Mouse (Mus musculus) C2C12 (cell line): Measurements from ENCODE around the gene Dll3. TPM values are rescaled to one million over a fixed set of nuclear protein-coding genes. Genes with fewer than 3 reads are reported as not detected.

ENCODE experiments used
- H3K27me3 ChIP-seq: one replicate; pipeline ENCODE4 v1.6.1; 2011; ENCODE audit not compliant: control insufficient read depth, insufficient read depth, insufficient read length
- H3K36me3 ChIP-seq: one replicate; pipeline ENCODE4 v1.6.1; 2011; ENCODE audit not compliant: control insufficient read depth, insufficient read depth
- H3K4me3 ChIP-seq: one replicate; pipeline ENCODE4 v1.5.1; 2011; ENCODE audit warnings: mild to moderate bottlenecking, control low read depth; ENCODE audit not compliant: poor library complexity, insufficient read depth, severe bottlenecking
- H3K79me2 ChIP-seq: one replicate; pipeline ENCODE4 v1.6.1; 2011; ENCODE audit not compliant: control insufficient read depth, insufficient read depth
- H3K79me3 ChIP-seq: one replicate; pipeline ENCODE4 v1.6.1; 2011; ENCODE audit warnings: low read depth, control low read depth
- H3ac ChIP-seq: one replicate; pipeline ENCODE3; 2011; ENCODE audit warnings: low read depth; ENCODE audit not compliant: control insufficient read depth, insufficient read length
- CEBPB ChIP-seq: IDR thresholded peaks from one replicate; pipeline ENCODE4 v1.6.1; 2011; ENCODE audit warnings: low read depth, mild to moderate bottlenecking, control low read depth, moderate library complexity
- CTCF ChIP-seq: IDR thresholded peaks from one replicate; pipeline ENCODE4 v1.5.1; 2011; ENCODE audit not compliant: control insufficient read depth, insufficient read depth, insufficient read length
- FOSL1 ChIP-seq: IDR thresholded peaks from one replicate; pipeline ENCODE4 v1.8.0; 2011; ENCODE audit warnings: mild to moderate bottlenecking, low read length; ENCODE audit not compliant: poor library complexity, insufficient read depth, severe bottlenecking
- MAX ChIP-seq: IDR thresholded peaks from one replicate; pipeline ENCODE4 v1.6.1; 2011; ENCODE audit warnings: mild to moderate bottlenecking, control low read depth
- MYOD1 ChIP-seq: IDR thresholded peaks from one replicate; pipeline ENCODE4 v1.6.1; 2011; ENCODE audit warnings: low read depth; ENCODE audit not compliant: control insufficient read depth, insufficient read length
- MYOG ChIP-seq: IDR thresholded peaks from one replicate; pipeline ENCODE4 v1.6.1; 2011; ENCODE audit not compliant: control insufficient read depth, insufficient read length; ENCODE audit errors: extremely low read depth
- USF1 ChIP-seq: IDR thresholded peaks from one replicate; pipeline ENCODE4 v1.6.1; 2011; ENCODE audit warnings: low read depth, mild to moderate bottlenecking, control low read depth, moderate library complexity
- polyA plus RNA-seq: library from polyadenylated mRNA; unstranded; fragments of >200 nt; fragmentation: generic; extraction: Trizol; gene quantifications from one replicate; pipeline ENCODE4 v1.2.1, GENCODE M21; 2012; ENCODE audit warnings: missing spikeins

The Dll3 gene
- polyA plus RNA-seq, 1 experiment, result 0.06 TPM

DNA sequence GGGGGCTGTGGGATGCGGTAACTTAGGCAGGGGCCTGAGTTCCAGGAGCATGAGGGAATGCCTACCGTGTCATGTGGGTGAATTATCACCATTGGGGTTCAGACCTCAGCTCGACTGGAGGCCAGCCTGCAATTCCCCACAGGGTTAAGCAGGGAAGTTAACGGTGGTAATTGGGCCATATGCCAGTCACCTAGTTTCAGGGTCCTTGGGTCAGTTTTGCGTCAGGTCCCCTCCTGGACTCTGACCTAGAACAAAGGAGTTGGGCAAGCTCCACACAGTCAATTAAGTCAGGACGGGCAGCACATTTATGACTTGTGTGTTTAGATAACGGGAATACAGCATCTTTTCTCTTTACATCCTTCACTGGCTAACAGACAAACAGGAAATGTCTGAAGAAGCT is 39.3 kb upstream of the Dll3 start:
- H3K27me3 ChIP-seq, result no peaks in the 10 kb centered on the region
- TF ChIP-seq MAX, result no peak
- TF ChIP-seq MYOG, result no peak
- TF ChIP-seq USF1, result no peak
- no peak for TF ChIP-seq MYOD1
- TF ChIP-seq CEBPB, result no peak
- no peak for TF ChIP-seq FOSL1
- H3K36me3 ChIP-seq, result no peaks in the 10 kb centered on the region
- no peak overlapping the region for H3K4me3 ChIP-seq
- H3K79me3 ChIP-seq, result peaks cover 19% of the 10 kb centered on the region
- no peak overlapping the region for H3ac ChIP-seq
- H3K79me2 ChIP-seq, result peaks cover 22% of the 10 kb centered on the region

DNA sequence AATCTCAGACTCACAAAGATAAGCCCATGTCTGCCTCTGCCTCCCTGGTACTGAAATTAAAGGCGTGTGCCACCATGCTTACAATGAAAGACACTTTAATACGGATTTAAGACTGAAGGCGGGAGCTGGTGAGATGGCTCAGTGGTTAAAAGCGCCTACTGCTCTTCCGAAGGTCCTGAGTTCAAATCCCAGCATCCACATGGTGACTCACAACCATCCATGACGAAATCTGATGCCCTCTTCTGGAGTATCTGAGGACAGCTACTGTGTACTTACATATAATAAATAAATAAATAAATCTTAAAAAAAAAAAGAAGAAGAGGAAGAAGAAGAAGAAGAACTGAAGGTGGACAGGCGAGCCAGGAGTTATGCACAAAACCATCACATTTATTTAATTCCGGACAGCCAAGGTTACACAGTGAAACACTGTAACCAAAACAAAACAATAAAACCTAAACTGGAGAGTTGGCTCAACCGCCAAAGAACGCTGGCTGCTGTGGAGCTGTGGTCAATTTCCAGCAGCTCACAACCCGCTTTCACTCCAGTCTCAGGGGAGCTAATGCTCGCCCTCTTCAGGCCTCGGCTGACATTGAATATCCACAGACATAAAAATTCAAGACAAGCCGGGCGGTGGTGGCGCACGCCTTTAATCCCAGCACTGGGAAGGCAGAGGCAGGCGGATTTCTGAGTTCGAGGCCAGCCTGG is 37.3 kb upstream of the Dll3 start:
- Histone ChIP-seq H3K79me2 (peaks cover 43% of the 10 kb centered on the region), H3ac (no peak overlapping the region), H3K36me3 (peaks cover 15% of the 10 kb centered on the region), H3K4me3 (peak overlapping the region; percentile 92), H3K27me3 (no peaks in the 10 kb centered on the region), H3K79me3 (peaks cover 38% of the 10 kb centered on the region)
- TF ChIP-seq CEBPB, result no peak
- no peak for TF ChIP-seq CTCF
- TF ChIP-seq FOSL1, result no peak
- TF ChIP-seq MYOG, result no peak
- no peak for TF ChIP-seq MAX
- no peak for TF ChIP-seq MYOD1
- no peak for TF ChIP-seq USF1

DNA sequence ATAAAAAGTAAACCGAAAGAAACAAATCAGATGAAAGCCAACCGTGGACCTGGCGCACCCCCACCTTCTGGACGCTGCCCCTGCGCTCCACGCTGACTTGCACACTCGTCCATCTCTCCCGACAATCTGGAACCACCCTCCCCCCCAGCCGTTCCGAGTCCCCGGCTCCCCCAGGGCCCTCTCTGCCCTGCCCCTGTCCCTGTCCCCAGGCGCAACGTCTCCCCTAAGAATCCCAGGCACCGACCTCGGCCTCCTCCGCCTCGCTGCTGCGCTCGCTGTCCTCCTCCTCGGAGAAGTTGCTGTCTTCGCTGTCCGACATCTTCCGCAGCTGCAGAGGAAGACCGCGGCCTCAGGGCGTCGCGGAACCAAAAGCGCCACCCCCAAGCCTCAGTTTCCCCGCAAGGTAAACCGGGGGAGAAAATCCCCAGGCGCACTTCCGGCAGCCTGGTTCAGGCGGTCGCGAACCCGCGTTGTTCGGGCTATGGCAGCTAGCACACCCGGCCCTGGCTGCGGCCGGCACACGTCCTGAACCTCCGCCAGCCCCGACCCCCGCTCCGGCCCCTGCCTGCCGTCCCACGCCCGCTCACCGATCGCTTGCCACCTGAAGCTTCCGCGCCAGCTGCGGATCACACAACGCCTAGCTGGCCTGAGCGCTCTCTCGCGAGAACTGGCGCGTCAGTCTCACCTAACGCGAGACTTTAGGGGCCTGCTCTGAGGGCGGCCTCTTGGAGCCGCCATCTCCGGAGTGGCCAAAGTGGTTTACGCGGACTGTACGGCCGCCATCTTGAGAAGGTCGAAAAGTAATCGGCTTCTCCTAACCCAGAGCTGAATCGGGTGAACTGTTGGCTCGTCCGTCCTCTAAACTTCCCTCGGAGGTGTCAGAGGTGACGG is 36.3 kb upstream of the Dll3 start, which contains the start of gene Supt5:
Supt5 (minus strand) TSS at position 639 of the 891 bp plus-strand sequence.
- Histone ChIP-seq H3K79me2 (peaks cover 53% of the 10 kb centered on the region), H3ac (peak within 1 kb of the TSS; percentile 80), H3K36me3 (peaks cover 15% of the 10 kb centered on the region), H3K27me3 (no peaks in the 10 kb centered on the region), H3K79me3 (peaks cover 44% of the 10 kb centered on the region), H3K4me3 (peak within 1 kb of the TSS; percentile 92)
- TF ChIP-seq CTCF (no peak), MYOD1 (no peak), USF1 (no peak), MAX (no peak), MYOG (no peak)

DNA sequence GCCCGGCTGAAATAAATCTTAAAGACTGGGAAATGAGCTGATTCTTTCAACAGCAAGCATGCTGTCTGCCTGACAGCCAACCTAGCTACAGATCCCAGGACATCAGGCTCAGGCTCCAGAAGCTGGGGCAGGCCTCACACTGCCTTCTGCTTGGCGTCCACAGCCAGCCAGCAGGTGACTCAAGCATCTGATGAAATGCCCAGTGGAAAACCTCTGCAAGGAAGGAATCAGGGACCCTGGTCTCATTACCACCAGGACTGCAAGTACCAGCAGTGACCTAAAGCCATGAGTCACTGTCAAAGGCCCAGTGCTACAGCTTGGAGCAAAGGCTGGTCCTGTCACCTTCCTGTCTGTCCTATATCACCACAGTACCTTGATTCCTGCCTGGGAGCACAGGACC is 33.4 kb upstream of the Dll3 start:
- Histone ChIP-seq H3ac (no peak overlapping the region), H3K79me2 (peaks cover 75% of the 10 kb centered on the region)

DNA sequence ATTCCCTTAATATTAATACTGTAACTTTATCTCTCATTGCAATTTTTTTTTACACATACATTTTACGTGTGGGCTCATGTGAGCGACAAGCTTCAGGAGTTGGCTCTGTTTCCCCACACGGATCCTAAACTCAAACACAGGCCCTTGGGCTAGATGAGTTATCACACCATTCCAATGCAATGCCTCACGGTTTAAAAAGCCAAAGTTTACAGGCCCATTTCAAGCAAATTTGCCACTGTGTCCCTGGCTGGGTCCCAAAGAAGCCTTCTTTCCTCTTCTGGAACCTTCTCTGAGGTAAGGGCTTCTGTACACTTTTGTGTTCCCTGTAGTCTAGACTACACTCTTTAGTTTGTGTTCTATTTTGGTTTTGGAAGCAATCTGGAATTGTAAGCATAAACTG is 32.5 kb upstream of the Dll3 start:
- H3K36me3 ChIP-seq, result peaks cover 31% of the 10 kb centered on the region
- H3K27me3 ChIP-seq, result no peaks in the 10 kb centered on the region
- no peak for TF ChIP-seq CTCF
- TF ChIP-seq FOSL1, result no peak
- no peak overlapping the region for H3K4me3 ChIP-seq
- no peak overlapping the region for H3ac ChIP-seq
- peaks cover 75% of the 10 kb centered on the region for H3K79me2 ChIP-seq
- H3K79me3 ChIP-seq, result peaks cover 56% of the 10 kb centered on the region

More for the DNA sequence above, 33.4 kb upstream of the Dll3 start:
- Histone ChIP-seq H3K4me3 (no peak overlapping the region), H3K27me3 (no peaks in the 10 kb centered on the region), H3K36me3 (peaks cover 25% of the 10 kb centered on the region), H3K79me3 (peaks cover 56% of the 10 kb centered on the region)
- TF ChIP-seq MYOG, result no peak
- TF ChIP-seq MAX, result no peak
- TF ChIP-seq CEBPB, result no peak
- no peak for TF ChIP-seq CTCF
- TF ChIP-seq USF1, result no peak
- no peak for TF ChIP-seq MYOD1
- TF ChIP-seq FOSL1, result no peak
